Mouse (Mus musculus) spleen, postnatal 14 days (tissue): ENCODE results near the gene Rpl9.

Experiments used
- DNase-seq, 2 experiments: peaks; one replicate each; pipeline ENCODE4 v3.0.0; 2021 to 2022; ENCODE audit warnings: low spot score in 2 of 2

Gene Rpl9

DNA sequence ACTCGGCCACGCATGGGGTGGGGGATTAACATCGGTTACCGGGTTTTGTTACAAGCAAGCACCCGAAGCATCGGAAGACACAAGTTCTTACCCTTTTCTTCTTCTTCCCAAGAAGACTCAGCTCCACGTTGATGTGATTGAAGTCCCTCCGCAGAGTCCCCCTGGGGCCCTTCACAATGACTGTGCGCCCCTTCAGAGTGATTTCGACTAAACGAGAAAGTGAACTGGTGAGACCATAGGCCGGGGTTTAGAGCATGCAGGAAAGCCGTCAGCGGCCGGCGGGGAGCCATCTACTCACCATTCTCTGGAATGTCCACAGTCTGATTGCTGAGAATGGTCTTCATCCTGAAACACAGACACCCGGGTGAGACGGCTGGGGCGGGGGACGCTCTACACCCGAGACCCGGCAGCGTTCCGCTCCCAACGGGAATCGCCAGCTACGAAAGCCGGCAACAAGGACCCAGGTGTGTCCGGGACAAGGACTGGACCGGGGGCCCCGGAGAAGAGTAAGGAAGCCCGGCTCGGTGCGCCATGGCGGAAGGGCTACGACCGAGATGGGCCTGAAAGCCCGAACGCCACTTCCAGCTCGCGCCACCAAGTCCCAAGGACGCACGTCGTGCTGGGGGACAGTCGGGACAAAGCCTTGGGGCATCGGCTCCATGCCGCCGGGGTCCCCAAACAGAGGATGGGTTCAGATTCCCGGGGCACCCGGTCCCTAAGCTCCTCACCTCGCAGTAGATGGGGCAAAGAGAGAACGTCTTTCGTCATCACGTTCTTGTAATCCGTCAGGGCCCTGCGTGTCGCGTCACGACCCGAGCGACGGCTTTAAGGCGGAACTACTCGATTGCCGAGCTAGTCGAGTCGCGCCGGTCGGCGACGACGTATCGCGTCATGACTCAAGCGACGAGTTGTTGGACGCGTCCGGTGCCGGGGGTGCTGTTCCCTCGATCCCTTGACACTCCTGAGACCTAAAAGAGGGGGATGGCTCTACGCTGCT, at the start of gene Rpl9, which contains the start of gene Lias:
TSS of gene Rpl9 (minus strand) at position 797 of the 997 bp plus-strand sequence.
TSS of gene Lias (plus strand) at position 850 of the 997 bp plus-strand sequence.
- peak; percentile 99 for DNase-seq

DNA sequence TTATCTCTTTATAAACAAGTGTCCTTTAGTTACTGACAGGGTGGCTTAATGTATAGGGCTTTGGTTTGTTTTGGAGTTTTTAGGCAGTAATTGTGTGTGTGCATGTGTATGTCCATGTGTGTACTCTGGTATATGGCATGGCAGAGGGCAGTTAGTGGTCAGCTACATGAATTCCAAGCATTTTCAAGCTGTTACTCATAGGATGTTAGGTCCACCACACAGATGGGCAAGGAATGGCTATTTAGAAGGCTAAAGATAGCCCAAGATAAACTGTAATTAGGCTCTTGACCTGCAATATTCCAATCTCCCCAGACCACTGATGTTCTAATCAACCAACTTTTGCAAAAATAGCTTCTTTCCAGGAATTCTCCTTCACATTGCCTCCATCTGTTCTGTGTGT, 46.8 kb upstream of the Rpl9 start:
- no peak for DNase-seq

DNA sequence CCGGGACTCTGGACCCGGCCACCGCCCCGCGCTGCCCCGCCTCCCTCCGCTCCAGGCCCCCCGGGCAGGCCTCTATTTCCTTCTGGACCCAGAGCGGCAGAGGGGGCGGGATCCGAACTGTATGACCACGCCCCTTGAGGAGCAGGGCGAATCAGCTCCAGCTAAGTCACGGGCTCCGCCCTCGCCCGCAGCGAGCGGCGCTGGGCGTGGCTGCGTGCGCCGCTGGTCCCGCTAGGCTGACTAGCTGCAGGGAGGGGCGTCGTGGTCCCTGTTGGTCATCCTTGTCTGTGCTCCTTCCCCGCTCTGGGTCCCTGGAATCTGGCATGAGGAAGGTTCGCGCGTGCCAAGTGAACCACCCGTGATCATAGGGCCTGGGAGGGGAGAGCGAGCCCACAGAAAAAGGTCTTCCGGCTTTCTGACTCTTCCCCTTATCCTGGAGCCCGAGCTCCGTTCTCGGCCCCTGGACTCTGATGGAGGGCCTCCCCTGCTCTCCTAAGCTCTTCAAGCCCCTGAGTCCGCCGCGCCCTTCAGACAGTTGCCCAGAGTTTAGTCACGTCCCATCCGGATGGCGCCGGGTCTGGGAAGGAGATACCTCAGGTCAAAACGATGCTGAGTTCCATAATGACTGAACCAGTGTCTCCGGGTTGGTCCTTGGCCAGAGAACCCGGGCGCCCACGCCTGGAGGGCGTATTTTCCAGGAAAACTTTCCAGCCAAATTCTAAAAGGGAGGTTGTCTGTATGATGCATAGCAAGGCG, 44.7 kb upstream of the Rpl9 start, which contains the start of gene Ugdh:
TSS of gene Ugdh (minus strand) at position 144 of the 756 bp plus-strand sequence.
- peak; percentile 93 to 94 for DNase-seq

DNA sequence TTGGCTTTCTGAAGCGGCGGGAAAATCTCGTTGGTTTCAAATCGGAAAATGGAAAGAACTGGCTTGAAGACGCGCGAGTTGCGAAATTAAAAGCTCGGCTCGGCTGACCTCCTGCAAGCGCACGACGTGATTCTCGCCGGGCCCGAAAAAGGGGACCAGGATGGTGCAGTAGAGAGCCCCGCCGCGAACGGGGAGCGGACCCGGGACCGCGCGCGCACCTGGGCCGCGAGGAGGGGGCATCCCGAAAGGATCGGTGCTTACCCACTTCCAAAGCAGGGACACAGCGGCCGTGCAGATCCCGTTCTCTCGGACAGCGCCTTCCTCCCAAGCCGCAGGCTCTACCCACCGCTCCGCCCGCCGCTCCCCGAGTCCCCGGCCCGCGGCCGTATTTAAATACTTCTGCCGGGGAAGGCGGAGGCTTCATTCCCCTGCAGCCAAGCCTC, 44.1 kb upstream of the Rpl9 start:
- no peak for DNase-seq

DNA sequence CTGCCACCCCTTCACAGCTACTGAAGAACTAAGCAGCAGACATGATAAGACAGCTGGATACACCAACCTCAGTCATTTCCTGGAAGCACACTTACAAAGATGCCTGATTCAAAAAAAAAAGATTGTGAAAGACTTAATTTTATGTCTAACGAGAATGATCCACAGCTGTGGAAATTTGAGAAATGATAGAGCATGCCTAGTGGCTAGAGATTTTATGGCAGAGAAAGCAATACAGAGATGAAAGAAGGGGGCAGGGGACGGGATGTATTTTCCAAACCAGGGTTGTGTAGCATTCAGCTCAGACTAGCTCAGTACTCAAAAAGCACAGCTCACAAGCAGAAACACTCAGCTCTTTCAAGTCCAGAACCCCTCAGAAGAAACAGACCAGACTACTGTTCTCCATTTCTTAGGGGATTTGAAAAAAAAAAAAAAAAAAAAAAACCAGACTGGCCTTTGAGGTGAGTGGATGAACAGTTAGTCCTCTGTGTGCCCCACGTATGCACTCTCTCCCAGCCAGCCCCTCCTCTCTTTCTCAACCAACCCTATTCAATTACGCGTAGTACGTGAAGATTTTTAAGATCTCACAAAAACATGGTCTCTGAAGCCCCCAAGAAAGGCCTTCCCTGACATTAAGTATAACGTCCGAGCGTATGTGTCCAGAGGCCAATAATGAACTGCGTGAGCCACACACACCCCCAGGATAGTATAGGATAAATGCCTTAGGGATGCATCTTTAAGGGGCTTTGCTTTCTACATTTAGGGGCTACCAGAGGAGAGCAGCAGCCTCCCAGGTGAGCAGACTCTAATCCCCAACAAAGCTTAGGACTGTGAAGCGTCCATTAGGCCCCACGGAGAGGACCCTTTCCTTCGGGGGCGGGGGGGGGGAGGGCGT, 43.5 kb upstream of the Rpl9 start:
- no peak for DNase-seq

DNA sequence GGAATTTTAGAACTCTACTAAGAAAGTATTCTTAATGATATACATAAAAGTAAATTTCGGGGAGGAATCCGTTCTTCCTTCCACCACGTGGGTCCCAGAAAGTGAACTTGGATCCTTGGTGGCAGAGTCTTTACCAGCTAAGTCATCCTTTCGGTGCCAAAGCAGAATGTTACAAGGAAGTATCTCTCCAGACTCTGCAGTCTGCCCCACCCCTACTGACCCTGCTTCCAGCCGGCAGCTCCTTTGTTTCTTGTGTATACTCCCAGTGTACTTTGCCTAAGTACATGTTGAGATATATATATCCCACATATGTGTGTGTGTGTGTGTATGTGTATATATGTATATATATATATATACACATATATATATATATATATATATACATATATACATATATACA, 38.2 kb upstream of the Rpl9 start:
- no peak for DNase-seq

DNA sequence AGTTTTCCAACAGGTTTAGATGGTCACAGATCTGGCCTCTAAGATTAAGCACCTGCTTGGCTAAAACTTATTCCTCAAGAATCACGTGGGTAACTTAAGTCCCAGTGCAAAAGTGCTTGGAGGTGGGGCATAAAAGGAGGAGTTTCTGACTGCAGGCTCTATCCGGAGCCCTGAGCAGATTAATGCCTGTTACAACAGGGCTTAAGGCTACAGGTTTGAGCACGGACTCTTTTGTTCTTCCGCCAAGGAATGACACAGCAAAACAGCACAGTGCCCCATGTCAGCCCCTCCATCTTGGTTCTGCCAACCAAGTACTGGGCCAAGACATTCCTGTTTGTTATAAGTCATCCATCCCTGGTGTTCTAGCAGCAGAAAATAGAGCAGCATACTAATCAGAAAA, 37.1 kb upstream of the Rpl9 start:
- no peak for DNase-seq

DNA sequence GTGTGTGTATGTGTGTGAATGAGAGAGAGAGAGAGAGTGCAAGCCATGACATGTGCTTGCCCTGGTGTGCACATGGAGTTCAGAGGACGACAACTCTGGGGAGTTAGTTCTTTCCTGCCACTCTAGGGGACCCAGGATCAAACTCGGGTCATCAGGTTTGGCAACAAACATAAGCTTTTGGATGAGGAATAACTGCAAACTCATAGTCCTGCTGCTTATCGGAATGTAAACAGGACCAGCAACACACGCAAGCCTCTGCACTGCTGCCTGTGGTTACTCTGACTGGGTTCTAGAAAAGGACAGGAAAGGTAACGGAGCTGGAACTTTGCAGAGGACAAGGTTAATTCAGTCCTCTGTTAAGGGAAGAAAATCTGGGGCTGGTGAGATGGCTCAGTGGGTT, 34.0 kb upstream of the Rpl9 start:
- DNase-seq = no peak

DNA sequence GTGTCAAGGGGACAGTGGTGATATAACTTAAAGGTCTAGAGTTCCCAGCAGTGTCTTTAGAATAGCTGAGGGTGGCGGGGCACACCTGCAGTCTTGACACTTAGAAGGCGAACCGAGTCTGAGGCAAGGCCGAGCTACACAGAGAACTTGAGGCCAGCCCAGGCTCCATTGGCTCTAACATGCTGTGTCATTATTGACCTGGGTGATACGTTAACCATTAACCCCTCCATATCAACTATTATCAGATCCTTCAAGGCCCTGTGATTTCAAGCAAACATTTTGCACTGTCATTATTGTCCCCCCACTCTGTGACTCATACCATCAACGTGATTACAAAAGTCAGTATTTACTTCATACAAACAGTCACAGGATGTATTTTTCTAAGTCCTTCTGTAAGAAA, 33.0 kb upstream of the Rpl9 start:
- no peak for DNase-seq

DNA sequence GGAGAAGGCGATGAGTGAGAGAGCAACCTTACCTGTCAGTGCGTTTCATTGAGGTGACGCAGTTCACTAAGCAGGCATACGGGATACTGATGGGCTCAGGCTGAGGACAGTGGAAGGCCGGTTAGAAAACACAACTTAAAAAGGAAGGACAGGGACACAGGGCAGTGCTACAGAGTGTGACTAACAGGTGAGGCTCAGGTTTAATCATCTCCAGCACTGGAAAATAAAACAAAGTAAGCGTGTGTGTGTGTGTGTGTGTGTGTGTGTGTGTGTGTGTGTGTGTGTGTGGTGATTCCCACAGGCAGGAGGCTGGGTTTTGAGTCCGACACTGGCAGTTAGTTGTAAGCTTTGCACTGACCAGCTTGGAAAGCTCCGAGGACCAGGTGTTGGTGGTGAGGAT, 31.6 kb upstream of the Rpl9 start:
- DNase-seq = no peak

DNA sequence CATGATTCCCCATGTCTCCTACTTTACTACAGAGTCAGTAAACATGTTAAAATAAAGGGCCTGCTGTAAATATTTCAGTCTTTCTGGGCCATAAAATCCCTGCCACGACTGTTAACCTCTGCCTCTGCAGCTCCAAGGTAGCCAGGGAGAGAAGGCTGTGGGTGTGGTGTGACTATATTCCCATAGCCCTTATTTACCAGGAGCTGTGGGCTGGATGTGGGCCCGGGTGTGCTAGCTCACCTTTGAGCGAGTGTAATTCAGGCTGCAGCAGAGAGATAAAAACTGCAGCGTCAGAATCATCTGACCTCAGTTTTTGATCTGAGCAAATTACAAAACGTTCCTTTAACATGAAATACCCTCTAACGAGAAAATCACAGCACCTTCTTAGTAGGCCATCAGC, 29.6 kb upstream of the Rpl9 start:
- DNase-seq = no peak

DNA sequence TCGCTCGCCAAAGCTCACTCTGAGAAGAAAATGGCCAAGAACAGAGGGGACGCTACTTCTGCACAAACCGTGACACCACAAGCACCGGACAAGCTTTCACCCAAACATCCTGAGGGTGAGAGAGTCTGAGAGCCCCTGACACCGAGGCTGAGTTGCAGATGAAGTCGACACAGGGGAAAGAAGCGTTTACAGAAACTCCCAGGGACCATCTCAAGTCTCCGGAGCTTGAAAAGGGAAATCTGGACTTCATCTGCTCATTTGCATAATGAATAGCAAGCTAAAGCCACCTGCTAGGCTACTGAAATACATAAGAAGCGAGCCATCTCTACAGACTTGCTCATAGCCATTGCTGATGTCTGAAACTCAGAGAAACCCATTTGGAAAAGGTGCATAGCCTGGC, 27.9 kb upstream of the Rpl9 start:
- DNase-seq = no peak

DNA sequence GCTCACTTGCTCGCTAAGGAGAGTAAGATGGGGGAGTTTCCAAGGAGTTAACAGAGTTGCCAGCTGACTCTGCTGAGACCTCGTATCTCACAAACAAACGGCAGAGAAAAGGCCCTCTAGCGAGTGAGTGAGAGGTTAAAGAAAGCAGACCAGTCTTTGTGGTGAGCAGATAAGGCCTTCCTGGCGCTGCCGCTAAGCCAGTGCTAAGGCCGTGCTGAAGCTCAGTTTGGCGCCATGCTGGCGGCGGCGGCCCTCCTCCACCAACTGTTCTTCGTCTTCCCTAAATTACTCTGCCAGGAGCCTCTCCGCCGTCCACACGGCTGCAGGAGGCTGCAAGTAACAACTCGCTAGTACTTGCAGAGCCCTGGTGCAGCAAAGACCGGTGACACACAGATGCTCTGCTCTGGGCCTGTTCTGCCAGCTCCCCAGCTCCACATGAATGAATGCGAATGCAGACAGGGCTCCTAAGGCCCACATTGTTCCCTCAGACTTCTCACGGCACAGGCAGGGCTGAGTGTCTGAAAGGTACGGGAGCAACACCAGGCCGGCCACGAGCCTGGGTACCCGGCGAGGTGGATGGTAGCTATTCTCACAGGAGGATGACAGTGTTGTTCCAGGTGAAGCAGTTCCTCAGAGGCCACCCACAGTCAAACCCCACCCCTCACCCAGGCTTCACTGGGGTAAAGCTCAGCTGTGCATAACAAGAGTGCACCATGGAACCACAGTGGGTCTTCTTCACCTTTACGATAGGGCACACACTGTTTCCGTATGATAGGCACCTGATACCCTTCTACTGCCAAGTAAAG, 24.6 kb upstream of the Rpl9 start:
- no peak for DNase-seq

DNA sequence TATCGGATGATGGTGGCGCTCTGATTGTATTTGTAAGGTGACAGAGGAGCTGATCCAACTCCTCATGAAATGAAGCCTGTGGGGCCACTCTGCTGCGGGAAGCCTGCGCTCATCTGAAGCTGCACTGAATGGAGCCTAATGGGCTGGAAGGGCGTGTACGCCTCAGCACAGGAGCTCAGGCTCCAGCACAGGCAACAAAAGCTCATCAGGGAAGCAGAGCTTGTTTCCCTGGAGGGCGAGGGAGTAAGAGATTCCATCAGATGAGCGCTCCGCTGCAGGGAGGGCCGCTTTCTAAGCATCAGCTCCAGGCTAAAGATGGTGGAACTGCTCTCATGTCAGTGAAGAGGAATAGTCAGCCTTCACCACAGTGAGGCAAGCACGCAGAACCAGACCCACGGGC, 16.7 kb upstream of the Rpl9 start:
- no peak for DNase-seq

DNA sequence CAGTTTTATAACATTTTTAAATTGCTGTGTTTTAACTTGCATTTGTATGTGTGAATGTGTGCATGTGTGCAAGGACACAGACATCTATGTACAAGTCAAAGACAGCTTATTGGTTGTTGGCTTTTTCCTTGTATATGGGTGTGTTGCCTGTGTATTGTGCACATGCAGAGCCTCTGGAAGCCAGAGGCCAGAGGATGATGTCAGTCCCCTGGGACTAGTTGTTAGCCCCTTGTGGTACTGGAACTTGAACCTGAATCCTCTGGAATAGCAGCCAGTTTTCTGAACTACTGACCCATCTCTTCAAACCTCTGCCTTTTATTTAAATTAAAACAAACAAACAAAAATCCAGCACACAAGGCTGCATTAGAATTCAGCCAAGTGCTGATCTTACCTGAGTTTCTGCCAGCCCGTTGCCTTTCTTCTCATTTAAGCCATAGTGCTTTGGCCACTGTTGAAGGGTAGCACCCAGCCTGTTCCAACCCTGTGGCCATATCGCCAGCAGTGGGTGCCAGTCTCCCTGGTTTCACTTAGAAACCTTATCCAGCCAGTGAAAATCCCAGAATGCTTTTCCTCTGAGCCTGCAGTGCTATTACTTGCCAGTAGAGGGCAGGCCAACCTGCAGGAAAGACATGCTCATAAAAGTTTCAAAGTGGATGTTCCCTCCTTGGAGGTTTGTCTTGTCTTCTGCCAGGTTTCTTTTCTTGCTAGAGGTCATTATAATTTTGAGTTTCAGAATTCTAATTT, 10.2 kb upstream of the Rpl9 start:
- DNase-seq = peak; percentile 51 to 71

DNA sequence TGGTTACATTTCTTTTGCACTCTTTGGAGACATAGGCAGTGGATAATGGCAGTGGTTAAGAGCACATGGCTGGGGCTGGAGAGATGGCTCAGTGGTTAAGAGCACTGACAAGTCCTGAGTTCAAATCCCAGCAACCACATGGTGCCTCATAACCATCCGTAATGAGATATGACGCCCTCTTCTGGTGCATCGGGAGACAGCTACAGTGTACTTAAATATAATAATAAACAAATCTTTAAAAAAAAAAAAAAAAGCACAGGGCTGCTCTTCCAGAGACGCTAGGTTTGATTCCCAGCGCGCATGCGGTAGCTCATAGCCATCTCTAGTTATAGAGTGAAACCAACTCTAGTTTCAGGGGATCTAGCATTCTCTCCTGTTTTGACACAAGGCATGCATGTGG, 3.2 kb upstream of the Rpl9 start:
- DNase-seq = no peak

DNA sequence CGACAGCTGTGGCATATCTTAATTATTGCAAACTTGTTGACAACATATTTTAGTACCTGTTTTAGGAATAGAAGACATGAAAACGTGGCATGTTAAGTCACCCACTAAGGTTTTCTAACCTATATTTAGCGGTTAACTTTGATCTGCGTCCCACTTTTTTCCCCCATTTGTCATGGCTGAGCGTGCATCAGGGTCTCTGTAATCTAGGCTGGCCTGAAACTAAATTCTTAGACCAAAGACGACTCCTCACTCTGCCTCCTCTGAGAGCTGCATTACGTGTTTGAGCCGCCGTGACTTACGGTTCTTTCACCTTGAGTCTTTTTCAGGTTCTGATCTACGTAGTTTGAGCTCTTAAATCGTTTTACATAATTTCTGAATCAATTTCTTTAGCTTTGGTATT, 509 bp upstream of the Rpl9 start:
- DNase-seq = no peak

DNA sequence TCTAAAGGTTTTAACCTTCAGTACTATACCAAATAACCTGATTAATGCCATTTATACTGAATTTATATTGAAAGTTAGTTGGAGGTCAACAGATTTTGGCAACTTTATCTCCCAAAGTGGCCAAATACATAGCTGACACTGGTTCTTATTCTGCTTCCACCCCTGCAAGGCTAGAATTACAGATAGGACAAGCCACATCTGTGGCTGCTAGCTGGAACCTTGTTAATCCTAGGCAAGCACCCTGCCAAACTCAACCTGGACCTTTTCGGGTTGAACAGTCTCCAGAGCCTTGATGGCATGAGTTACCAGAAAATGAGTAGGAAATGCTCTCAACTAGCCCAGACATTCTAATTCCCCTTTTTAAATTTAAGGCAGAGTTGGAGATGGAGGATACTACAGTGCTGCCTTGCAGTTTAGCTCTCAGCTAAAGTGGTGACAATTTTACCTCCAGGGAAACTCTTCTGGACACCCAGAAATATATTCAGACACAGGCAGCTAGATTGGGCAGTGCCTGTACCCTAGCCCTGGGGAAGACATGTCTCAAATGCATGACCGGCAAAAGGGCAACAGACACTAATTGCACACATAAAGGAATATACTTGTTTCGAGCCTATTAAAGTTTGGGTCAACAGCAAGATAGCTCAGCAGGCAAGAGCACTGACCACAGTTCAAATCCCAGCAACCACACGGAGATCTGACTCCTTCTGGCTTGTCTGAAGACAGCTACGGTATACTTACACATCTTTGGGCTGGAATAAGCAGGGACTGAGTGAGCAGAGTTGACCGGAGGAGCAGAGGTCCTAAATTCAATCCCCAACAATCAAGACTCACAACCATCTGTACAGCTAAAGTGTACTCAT, 4.0 kb downstream of the Rpl9 start:
- no peak for DNase-seq

DNA sequence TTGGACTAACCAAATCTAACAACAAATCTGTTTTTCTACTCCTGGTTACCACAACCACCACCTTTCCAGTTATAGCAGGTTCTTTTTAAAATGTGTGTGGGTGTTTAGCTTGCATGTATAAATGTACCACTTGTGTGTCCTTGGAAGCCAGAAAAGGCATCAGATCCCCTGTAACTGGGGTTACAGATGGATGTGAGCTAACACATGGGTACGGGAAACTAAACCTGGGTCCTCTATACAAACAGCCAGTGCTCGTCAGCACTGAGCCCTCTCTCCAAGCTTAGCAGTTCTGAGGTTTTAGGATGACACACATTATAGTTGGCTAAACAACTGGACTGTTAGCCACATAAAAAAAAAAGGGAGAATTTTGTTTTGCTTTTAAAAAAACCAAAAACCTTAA, 5.5 kb downstream of the Rpl9 start:
- no peak for DNase-seq
